In the genomic region with DNA sequence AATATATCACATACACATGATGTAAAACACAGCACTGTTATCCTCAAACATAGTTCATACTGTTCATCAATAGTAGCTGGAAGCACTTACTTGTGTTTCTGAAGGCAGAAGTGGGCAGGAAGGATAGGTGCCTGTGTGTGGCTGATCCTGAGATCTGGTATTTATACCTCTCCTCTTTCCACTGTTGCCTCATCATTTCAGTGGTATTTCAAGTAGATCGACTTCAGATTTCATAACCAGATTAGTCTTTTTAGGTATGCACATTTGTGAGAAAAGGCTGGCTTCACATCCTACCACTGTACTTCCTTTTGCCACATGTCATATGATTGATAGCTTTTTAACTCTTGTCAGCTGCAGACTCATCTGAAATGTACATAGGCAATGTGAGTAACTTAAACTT, we compare ENCODE assay signal across 25 mouse cellular contexts. TPM values are rescaled to one million over a fixed set of nuclear protein-coding genes. Genes with fewer than 3 reads are reported as not detected.
"Had no signal": no experiment of that assay in that cellular context is flagged by ENCODE, and none has a peak within 500 bp of the region (broad histone marks: within the 10 kb centered on the region; RNA-seq: fewer than 3 reads in every experiment).

TSS of gene Serpinb3a (minus strand) at position 101 of the 400 bp plus-strand sequence.

- H3K4me3 ChIP-seq: liver, embryonic 15.5 days; megakaryocyte, embryonic 14.5 days; midbrain, embryonic 13.5 days; midbrain, embryonic 15.5 days; neural tube, embryonic 12.5 days; stomach, embryonic 15.5 days had no signal

- H3K27me3 ChIP-seq: liver, embryonic 15.5 days; megakaryocyte, embryonic 14.5 days; midbrain, embryonic 13.5 days; midbrain, embryonic 15.5 days; neural tube, embryonic 12.5 days; stomach, embryonic 15.5 days had no signal

- H3K9me3 ChIP-seq: liver, embryonic 15.5 days; megakaryocyte, embryonic 14.5 days; midbrain, embryonic 13.5 days; midbrain, embryonic 15.5 days; neural tube, embryonic 12.5 days; stomach, embryonic 15.5 days had no signal

- DNase-seq: liver, postnatal 0 days; lung, embryonic 14.5 days; lung, postnatal 10 days; lung, postnatal 36 days; right cerebral cortex, postnatal 14 days; thymus, adult 2 months; thymus, postnatal 25 days; thymus, postnatal 4 days had no signal

- H3K9ac ChIP-seq: liver, embryonic 15.5 days; liver, postnatal 0 days; lung, embryonic 14.5 days; midbrain, embryonic 13.5 days; midbrain, embryonic 15.5 days; neural tube, embryonic 12.5 days; stomach, embryonic 15.5 days had no signal

- H3K4me2 ChIP-seq: liver, embryonic 15.5 days; lung, embryonic 14.5 days; midbrain, embryonic 11.5 days; midbrain, embryonic 13.5 days; midbrain, embryonic 15.5 days; neural tube, embryonic 12.5 days; stomach, embryonic 15.5 days had no signal

- H3K36me3 ChIP-seq: liver, embryonic 15.5 days; midbrain, embryonic 13.5 days; midbrain, embryonic 15.5 days; neural tube, embryonic 12.5 days; stomach, embryonic 15.5 days had no signal

- H3K27ac ChIP-seq: liver, embryonic 15.5 days; macrophage; midbrain, embryonic 13.5 days; midbrain, embryonic 15.5 days; neural tube, embryonic 12.5 days; stomach, embryonic 15.5 days had no signal

- ATAC-seq: liver, postnatal 0 days; midbrain, embryonic 13.5 days; midbrain, embryonic 15.5 days had no signal

- H3K4me1 ChIP-seq: liver, embryonic 15.5 days; megakaryocyte, embryonic 14.5 days; midbrain, embryonic 13.5 days; midbrain, embryonic 15.5 days; neural tube, embryonic 12.5 days; stomach, embryonic 15.5 days had no signal

RNA-seq across cellular contexts. Expression of gene Serpinb3a, which starts in this region (rescaled TPM):
- total RNA-seq: megakaryocyte progenitor cell, adult 5-6 weeks; monocyte, adult 5-6 weeks; neutrophil, adult 5-6 weeks had no signal
- polyA plus RNA-seq: liver, embryonic 15.5 days; liver, postnatal 0 days; lung, embryonic 14.5 days; lung, embryonic 16.5 days; macrophage; midbrain, embryonic 11.5 days; midbrain, embryonic 13.5 days; midbrain, embryonic 15.5 days; midbrain, postnatal 0 days; neural tube, embryonic 12.5 days; neural tube, embryonic 14.5 days; spleen, adult 2 months; testis, adult 2 months; urinary bladder, adult 2 months had no signal
